Mouse (Mus musculus) frontal cortex, adult (tissue): Measurements from ENCODE around the gene Vmn1r65.
"Not testable (repeated sequence)": the region's sequence is repeated elsewhere in the genome, so short reads cannot be mapped to it uniquely, and the experiment has no call there.

Experiments
- ATAC-seq: cut with Nextera tagmentation; 2 replicates; pipeline ENCODE4 v1.9.2; 2017; ENCODE audit warnings: mild to moderate bottlenecking, moderate library complexity, mixed read lengths; ENCODE audit not compliant: low TSS enrichment

Gene Vmn1r65

DNA sequence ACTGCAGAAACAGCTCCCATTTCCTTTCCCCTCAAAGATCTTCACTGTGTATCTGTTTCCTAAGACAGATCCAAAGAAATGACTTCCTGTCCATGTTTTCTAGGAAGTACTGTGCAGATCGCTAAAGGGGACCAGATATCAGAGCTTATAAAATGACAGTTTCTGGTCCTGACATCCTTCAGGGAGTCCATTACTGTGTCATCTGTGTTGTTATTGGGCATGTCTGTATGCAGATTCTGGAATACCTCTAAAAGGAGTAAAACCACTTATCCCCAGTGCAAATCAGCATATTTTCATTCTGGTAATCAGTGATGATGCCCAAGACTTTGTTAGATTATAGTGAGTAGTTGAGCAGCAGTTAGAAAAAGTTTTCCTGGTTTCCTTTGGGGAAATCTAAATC is at the start of gene Vmn1r65:
Gene Vmn1r65 (minus strand): TSS at position 101 of the 400 bp plus-strand sequence.
- ATAC-seq: no peak

DNA sequence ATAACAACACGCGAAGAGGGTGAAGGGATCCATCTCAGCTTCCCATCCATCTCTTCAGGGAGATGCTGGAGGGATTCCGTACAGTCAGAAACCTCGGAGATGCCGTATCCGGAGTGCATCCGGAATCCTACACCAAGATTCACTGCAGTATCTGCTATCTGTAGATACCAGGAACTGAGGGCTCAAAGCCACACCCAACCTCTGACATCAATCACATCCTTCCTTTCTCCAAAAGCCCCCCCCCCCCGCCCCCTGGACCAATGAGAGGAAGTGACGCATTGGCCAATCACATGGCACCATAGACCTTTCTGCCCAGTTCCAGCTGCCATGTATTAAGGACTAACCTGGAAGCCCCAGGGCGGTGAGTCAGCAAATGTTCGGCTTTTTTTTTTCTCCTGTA is 34.1 kb upstream of the Vmn1r65 start, which contains the start of gene Nlrp4c:
Gene Nlrp4c (plus strand): TSS at position 301 of the 400 bp plus-strand sequence.
- ATAC-seq: no peak

DNA sequence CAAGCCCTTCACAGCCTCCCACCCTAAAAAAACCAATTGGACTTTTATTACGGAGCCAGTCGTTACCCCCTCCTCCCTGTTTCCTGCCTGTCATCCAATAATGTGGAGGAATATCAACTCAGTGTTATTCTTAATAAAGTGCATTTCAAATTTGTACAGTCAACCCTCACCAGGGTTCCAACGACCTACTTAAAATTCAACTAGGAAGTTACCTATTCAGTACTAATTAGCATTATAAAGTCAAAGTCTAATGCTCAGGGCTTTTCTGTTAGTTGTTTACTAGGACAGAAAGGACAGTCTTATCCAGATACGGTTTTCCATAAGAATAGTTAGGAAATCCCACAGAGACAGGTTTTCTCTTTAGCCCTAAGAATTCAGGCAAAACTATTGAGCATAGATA is 28.4 kb downstream of the Vmn1r65 start:
- ATAC-seq: not testable (repeated sequence)

DNA sequence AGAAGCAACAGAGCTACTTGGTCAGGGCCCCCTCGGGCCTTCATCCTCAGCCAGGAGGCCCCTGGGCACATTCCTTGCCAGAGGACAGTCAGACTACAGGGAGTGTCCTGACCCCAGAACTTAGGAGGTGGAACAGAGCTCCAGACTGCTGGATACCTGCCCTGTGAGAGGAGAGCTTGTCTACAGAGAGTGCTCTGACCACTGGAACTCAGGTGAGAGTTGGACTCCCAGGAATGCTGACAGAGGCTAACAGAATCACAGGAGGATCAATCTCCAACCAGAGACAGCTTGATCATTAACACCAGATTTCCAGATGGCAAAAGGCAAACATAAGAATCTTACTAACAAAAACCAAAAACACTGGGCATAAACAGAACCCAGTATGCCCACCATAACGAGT is 38.3 kb downstream of the Vmn1r65 start:
- not testable (repeated sequence) for ATAC-seq
